Mouse (Mus musculus) kidney, adult 2 months (tissue): ENCODE data around the gene Cxcl10.

Experiments used
- CTCF ChIP-seq: fragments of 200-500 bp; conservative IDR thresholded peaks from 2 replicates; pipeline ENCODE4 v1.5.1; 2011; ENCODE audit warnings: low read depth, mild to moderate bottlenecking, control low read depth, low read length, moderate library complexity, mixed read lengths; ENCODE audit not compliant: insufficient read depth, insufficient read length
- POLR2A ChIP-seq: fragments of 200-500 bp; IDR thresholded peaks from one replicate; pipeline ENCODE4 v1.6.1; 2011; ENCODE audit warnings: low read depth, low read length, control low read depth

- peak; percentile 32 for TF ChIP-seq CTCF
- TF ChIP-seq POLR2A, result no peak
These were observed 26.0 kb upstream of the Cxcl10 start for GRCm38 (mm10) chr5:92374721-92375142.
